Mouse (Mus musculus): ENCODE data around the gene Eef1e1. TPM values are rescaled to one million over a fixed set of nuclear protein-coding genes. Genes with fewer than 3 reads are reported as not detected.
"Not testable (repeated sequence)": the region's sequence is repeated elsewhere in the genome, so short reads cannot be mapped to it uniquely, and the experiment has no call there.

Eef1e1 gene
- total RNA-seq, 2 experiments from 2014 or later, result 96.0 to 132 TPM

GRCm38 (mm10) chr13:38626229-38626525 lies 32.7 kb downstream of the Eef1e1 start:
- ATAC-seq (replicated peaks; ENCODE audit: low FRiP score, low TSS enrichment, poor library complexity, severe bottlenecking), result no peak

DNA sequence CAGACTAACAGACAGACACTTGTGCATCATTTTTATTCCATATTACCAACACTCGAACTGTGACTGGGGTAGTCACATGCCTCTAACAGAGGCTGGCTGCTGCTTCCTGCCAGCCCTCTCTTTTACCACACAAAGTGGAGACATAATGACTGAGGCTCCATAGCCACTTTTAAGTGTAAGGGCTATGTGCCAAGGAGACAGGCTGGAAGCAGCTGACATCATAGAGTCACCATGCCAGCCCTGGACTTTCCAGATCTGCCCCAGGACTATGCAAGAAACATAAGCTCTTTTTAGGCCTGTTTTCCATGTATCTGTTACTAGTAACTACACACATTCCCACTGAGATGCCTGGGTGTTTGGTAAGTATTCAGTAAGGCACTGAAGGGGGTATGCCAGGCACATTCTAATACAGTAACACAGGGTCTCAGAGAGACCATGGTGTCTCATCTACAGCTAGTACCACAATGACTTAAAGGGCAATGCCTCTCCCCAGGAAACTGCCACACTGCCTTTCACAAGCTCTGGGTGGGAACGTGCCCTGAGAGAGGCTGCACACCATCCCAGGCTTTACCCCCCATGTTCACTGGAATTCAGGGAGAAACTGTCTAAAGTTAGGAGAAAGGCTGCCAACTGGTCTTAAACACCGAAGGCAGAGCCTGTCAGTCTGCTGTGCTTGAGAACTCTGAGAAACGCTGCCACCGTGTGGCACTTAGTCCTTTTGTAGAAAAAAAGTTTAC lies 33.2 kb downstream of the Eef1e1 start:
- peak; percentile 65 for ATAC-seq (replicated peaks; ENCODE audit: low FRiP score, low TSS enrichment, poor library complexity, severe bottlenecking)

- ATAC-seq (replicated peaks; ENCODE audit: low FRiP score, low TSS enrichment, poor library complexity, severe bottlenecking), result no peak
Measured at GRCm38 (mm10) chr13:38624292-38624902, 34.5 kb downstream of the Eef1e1 start.

DNA sequence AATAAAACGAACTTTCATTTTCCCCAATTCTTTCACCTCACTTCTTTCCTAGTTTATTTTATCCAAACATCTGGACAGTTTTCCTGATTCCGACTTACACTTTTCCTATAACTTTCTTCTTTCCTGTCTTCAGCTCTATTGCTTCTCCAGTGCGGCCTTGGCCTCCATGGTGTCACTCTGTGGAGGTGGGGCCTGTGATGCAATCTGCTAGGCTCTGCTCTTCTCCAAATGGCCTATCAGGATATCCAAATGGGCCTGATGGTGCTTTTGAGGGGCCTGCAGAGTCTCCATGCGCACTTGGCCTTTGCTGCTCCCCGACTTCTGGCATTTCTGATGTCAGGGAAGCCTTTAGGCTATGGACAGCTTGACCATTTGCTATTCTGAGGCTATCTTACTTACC lies 35.6 kb downstream of the Eef1e1 start:
- ATAC-seq (replicated peaks; ENCODE audit: low FRiP score, low TSS enrichment, poor library complexity, severe bottlenecking), result no peak

DNA sequence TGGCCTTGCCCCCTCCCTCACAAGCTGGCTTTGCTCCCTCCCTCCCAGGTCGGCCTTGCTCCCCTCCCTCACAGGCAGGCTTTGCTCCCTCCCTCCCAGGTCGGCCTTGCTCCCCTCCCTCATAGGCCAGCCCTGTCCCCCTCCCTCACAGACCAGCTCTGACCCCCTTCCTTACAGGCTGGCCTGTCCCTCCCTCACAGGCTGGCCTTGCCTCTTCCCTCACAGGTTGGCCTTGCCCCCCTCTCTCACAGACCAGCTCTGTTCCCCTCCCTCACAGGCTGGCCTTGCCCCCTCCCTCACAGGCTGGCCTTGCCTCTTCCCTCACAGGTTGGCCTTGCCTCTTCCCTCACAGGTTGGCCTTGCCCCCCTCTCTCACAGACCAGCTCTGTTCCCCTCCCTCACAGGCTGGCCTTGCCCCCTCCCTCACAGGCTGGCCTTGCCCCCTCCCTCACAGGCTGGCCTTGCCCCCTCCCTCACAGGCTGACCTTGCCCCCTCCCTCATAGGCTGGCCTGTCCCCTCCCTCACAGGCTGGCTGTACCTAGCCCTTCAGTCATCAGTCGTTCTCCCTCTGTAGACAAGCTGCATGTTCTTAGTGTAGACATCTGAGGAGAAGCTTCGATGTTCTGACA lies 40.7 kb downstream of the Eef1e1 start:
- ATAC-seq (replicated peaks; ENCODE audit: low FRiP score, low TSS enrichment, poor library complexity, severe bottlenecking), result not testable (repeated sequence)

- ATAC-seq (replicated peaks; ENCODE audit: low FRiP score, low TSS enrichment, poor library complexity, severe bottlenecking), result no peak
Measured at GRCm38 (mm10) chr13:38616887-38617286, 42.0 kb downstream of the Eef1e1 start.

DNA sequence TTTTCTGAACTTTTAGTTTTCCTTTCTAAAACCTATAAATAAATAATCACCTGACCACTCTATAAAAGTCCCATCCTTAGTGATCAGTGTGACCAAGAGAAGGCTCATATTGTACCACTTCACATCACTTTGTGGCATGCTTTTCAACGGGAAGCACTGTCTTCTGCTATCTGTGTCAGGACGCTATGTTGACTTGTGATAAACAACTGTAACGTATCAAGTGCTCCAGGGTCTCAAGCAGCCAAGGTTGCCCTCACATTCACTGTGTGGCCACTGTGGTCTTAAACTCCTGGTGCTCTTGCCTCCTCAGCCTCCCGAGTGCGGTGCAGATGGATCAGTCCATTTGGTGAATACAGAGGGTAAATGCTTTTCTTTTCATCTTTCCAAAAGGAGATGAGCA lies 43.2 kb downstream of the Eef1e1 start:
- peak; percentile 58 for ATAC-seq (replicated peaks; ENCODE audit: low FRiP score, low TSS enrichment, poor library complexity, severe bottlenecking)

DNA sequence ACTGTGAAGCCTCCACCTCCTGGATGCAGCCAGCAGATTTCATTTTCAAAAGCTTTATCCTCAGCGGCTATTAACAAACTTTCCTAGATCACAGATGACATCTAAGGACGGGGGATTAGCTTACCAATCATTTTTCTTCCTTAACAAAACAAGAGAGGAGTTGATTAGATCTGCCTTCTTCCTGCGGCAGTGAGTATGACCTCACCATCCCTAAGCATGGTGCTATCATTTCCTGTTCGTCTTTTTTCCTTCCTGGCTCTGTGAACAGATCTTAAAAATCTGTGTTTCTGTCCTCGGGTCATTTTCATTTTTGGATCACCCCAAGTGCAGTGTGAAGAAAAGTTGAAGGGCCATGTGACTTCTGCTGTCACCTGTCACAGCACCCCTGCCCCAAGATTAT lies 44.6 kb downstream of the Eef1e1 start:
- no peak for ATAC-seq (replicated peaks; ENCODE audit: low FRiP score, low TSS enrichment, poor library complexity, severe bottlenecking)

DNA sequence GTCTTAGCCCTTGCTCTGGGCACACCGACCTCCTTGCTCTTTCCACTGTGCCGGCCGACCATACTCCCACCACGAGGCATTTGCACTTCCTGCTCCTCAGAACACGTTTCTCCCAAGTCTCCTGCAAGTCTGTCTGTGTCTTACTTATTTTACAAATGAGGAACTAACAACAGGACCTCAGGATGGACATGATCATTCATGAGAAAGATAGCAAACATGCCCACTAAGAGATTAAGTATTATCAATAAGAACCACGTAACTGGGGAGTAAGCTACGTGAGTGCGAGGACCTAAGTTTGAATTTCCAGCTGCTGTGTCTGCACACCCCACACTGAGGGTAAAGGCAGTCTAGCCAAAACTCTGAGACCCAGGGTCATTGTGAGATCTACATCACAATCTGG lies 45.3 kb downstream of the Eef1e1 start:
- no peak for ATAC-seq (replicated peaks; ENCODE audit: low FRiP score, low TSS enrichment, poor library complexity, severe bottlenecking)

DNA sequence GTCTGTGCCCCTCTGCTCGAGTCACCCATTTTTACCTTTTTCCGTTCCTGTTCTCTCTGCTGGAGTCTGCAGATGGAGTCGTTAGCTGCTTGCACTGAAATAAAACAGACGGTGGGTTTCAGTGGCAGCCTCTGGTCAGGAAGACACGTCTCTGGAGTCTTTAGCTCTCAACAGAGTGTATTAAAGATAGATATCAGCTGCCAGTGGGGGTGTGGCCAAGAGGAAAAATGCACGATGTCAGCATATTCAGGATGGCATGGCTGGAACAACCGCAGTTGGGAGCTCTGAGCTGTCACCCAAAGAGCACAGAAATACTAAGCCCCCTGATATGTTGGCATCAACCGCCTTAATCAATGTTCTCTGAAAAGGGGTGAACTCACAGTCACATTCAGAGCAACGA lies 46.2 kb downstream of the Eef1e1 start:
- no peak for ATAC-seq (replicated peaks; ENCODE audit: low FRiP score, low TSS enrichment, poor library complexity, severe bottlenecking)

DNA sequence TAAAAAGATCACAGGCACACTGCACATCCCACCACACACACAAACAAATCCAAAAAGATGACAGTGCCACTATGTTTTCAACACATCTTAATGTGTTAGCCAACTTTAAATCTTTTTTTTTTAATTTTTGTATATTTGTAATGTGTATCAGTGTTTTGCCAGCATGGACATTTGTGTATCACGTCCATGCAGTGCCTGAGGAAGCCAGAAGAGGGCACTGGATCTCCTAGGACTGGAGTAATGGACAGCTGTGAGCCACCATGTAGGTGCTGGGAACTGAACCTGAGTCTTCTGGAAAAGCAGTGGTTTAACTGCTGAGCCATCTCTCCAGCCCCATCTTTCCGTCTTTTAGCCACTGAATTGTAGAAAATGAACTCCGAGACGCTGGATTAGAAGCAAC lies 46.7 kb downstream of the Eef1e1 start:
- no peak for ATAC-seq (replicated peaks; ENCODE audit: low FRiP score, low TSS enrichment, poor library complexity, severe bottlenecking)

GRCm38 (mm10) chr13:38610336-38610735 lies 48.5 kb downstream of the Eef1e1 start:
- no peak for ATAC-seq (replicated peaks; ENCODE audit: low FRiP score, low TSS enrichment, poor library complexity, severe bottlenecking)

- peak; percentile 56; the same call in 1 of the 2 replicates for ATAC-seq (replicated peaks; ENCODE audit: low FRiP score, low TSS enrichment, poor library complexity, severe bottlenecking)
Measured at GRCm38 (mm10) chr13:38607130-38607529, 51.7 kb downstream of the Eef1e1 start.

GRCm38 (mm10) chr13:38605353-38605752 lies 53.5 kb downstream of the Eef1e1 start:
- ATAC-seq (replicated peaks; ENCODE audit: low FRiP score, low TSS enrichment, poor library complexity, severe bottlenecking), result no peak

DNA sequence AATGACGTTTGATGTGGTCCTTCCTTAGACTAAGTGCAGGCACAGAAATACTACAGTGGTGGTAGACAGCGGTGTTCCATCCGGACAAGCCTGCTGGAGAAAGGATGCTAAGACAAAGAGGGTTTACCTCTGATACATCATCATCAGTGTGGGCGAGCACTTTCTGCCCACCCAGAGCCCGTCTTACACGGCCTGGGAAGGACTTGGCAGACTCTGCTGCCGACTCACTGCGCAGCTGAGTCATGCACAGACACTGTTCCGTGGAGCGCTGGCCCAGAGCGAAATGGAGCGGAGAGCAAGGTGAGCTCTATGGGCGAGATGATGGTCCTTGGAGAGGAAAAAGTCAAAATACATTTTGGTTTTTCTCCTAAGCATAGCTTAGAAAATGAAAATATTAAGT lies 55.9 kb downstream of the Eef1e1 start:
- ATAC-seq (replicated peaks; ENCODE audit: low FRiP score, low TSS enrichment, poor library complexity, severe bottlenecking), result no peak

DNA sequence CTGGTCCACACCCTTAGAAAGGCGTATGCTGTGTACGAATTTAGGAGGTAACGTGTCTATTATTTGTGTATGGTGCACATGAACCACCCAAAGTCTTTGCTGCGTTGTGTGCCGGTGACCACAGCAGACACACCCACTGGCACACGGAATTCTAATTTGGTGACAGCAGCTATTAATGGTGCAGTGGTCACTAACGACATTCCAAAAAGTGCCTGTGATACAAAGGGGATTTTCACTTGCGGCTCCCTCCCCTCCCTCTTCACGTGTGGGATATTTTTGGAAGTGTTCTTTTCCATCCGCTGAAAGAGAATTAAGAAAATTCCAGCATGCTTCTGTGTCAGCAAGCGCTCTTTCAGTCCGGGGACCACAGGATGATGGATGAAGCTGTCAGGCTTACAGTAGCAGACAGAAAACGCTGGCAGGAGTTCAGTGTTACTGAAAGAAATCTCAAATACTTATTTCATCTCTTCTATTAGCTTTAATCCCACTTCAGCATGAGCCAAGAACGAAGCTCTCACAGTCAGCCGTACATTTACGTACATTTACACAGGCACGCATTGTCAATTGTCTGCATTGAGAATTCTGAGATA lies 56.5 kb downstream of the Eef1e1 start:
- ATAC-seq (replicated peaks; ENCODE audit: low FRiP score, low TSS enrichment, poor library complexity, severe bottlenecking), result no peak

GRCm38 (mm10) chr13:38600811-38601210 lies 58.0 kb downstream of the Eef1e1 start:
- ATAC-seq (replicated peaks; ENCODE audit: low FRiP score, low TSS enrichment, poor library complexity, severe bottlenecking), result no peak

GRCm38 (mm10) chr13:38597076-38597475 lies 61.8 kb downstream of the Eef1e1 start:
- no peak for ATAC-seq (replicated peaks; ENCODE audit: low FRiP score, low TSS enrichment, poor library complexity, severe bottlenecking)

DNA sequence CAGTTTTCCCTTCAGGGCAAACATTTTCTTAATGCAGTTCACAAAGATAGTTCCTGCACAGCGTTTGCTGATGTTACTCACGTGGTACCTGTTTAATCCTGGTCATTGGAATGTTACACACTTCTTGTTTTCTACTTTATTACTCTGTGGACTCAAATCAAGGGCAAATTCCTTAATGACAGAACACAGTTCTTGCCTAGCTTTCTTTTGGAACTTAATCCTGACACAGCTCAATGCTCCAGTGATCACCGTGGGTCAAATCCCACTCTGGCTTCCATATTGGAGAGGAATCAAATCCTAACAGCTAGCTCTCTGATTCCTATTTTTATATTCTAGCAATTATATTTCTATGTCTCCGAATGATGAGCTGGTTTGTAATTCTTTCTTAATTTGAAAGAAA lies 62.4 kb downstream of the Eef1e1 start:
- no peak for ATAC-seq (replicated peaks; ENCODE audit: low FRiP score, low TSS enrichment, poor library complexity, severe bottlenecking)
